Mouse (Mus musculus) cerebellum, postnatal 36 days (tissue): ENCODE measurements at regions not wholly inside any gene's neighbourhood (a gene's known extent, or its start where the extent isn't known, plus 50 kb on each side); places are given as distances from the start of the nearest gene placed in this dataset.

Source experiments
- DNase-seq, 2 experiments: peaks; one replicate each; pipeline ENCODE4 v3.0.0; 2021 to 2022; ENCODE audit warnings: mixed read lengths in 2 of 2

- DNase-seq: no peak
Observed at GRCm38 (mm10) chr15:52095629-52096190, 1789.0 kb upstream of the Gm7489 start.

GRCm38 (mm10) chr15:52108761-52109160, 1775.9 kb upstream of the Gm7489 start:
- no peak for DNase-seq

- no peak for DNase-seq
Observed at GRCm38 (mm10) chr15:52114368-52115036, 1770.2 kb upstream of the Gm7489 start.

GRCm38 (mm10) chr15:52136693-52137092, 1748.0 kb upstream of the Gm7489 start:
- DNase-seq: no peak

GRCm38 (mm10) chr15:52153421-52153820, 1731.3 kb upstream of the Gm7489 start:
- DNase-seq: peak; percentile 20 to 22

- no peak for DNase-seq
Observed at GRCm38 (mm10) chr15:52155784-52156183, 1728.9 kb upstream of the Gm7489 start.

- peak; percentile 56 to 67 for DNase-seq
Observed at GRCm38 (mm10) chr15:52156779-52157178, 1727.9 kb upstream of the Gm7489 start.

- DNase-seq: peak; percentile 89 to 90
Observed at GRCm38 (mm10) chr15:52160181-52161088, 1724.3 kb upstream of the Gm7489 start.

- peak in 1 of 2 experiments; percentile 57 for DNase-seq
Observed at GRCm38 (mm10) chr15:52161089-52161442, 1723.6 kb upstream of the Gm7489 start.

- peak; percentile 79 to 80 for DNase-seq
Observed at GRCm38 (mm10) chr15:52161568-52162316, 1723.0 kb upstream of the Gm7489 start.

GRCm38 (mm10) chr15:52166144-52166543, 1718.6 kb upstream of the Gm7489 start:
- no peak for DNase-seq

GRCm38 (mm10) chr15:52166595-52167443, 1717.9 kb upstream of the Gm7489 start:
- DNase-seq: peak in 1 of 2 experiments; percentile 11

GRCm38 (mm10) chr15:52167811-52168210, 1716.9 kb upstream of the Gm7489 start:
- DNase-seq: no peak

- DNase-seq: no peak
Observed at GRCm38 (mm10) chr15:52176951-52177350, 1707.8 kb upstream of the Gm7489 start.

- DNase-seq: no peak
Observed at GRCm38 (mm10) chr15:52178668-52179067, 1706.0 kb upstream of the Gm7489 start.

- DNase-seq: no peak
Observed at GRCm38 (mm10) chr15:52179379-52179778, 1705.3 kb upstream of the Gm7489 start.

- DNase-seq: no peak
Observed at GRCm38 (mm10) chr15:52191176-52191575, 1693.5 kb upstream of the Gm7489 start.

GRCm38 (mm10) chr15:52207271-52207670, 1677.4 kb upstream of the Gm7489 start:
- DNase-seq: no peak

GRCm38 (mm10) chr15:52232442-52232841, 1652.3 kb upstream of the Gm7489 start:
- DNase-seq: no peak

- no peak for DNase-seq
Observed at GRCm38 (mm10) chr15:52236220-52236619, 1648.5 kb upstream of the Gm7489 start.

GRCm38 (mm10) chr15:52242890-52243289, 1641.8 kb upstream of the Gm7489 start:
- DNase-seq: no peak
